Mouse (Mus musculus): ENCODE measurements around the gene Gm10147.
"Not testable (repeated sequence)": the region's sequence is repeated elsewhere in the genome, so short reads cannot be mapped to it uniquely, and the experiment has no call there.

The Gm10147 gene

DNA sequence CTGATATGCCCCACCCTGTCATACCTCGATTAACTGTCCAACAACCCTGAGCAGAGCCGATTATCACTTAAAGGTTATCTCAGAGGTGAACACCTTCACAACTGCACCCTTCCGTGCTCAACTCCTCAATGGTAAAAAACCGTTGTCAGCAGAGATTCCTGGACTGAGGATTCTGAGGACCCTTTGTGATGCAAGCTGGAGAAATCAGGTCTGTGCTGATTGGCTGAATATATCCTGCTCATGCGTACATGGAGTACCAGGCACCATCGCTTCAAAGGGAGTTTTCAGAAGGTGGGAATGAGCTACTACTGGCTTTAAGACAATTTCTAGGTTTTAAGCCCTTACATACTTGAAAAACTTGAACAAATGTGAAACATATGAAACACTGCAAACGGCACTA, at the start of gene Gm10147:
Gene Gm10147 (minus strand): TSS at position 101 of the 400 bp plus-strand sequence.
- DNase-seq: not testable (repeated sequence)

Data from kidney, adult 8-10 months (tissue).